Mouse (Mus musculus) lung, embryonic 16.5 days (tissue): ENCODE measurements around the gene Map4k2. TPM values are rescaled to one million over a fixed set of nuclear protein-coding genes. Genes with fewer than 3 reads are reported as not detected.

Experiments used
- ATAC-seq: fragments of 200-750 bp; cut with Nextera tagmentation; 2 replicates; pipeline ENCODE4 v1.8.0; 2017; ENCODE audit warnings: low read depth, mild to moderate bottlenecking, moderate library complexity
- H3K27ac ChIP-seq: fragments of 300-500 bp; sonication (generic); 2 replicates; pipeline ENCODE4 v1.5.1; 2014; ENCODE audit warnings: mild to moderate bottlenecking, control low read depth, low read length
- H3K27me3 ChIP-seq: fragments of 300-500 bp; sonication (generic); 2 replicates; pipeline ENCODE4 v1.6.1; 2014; ENCODE audit warnings: low read depth, low read length, mixed read lengths; ENCODE audit not compliant: control insufficient read depth, insufficient read depth
- H3K36me3 ChIP-seq: fragments of 300-500 bp; sonication (generic); 2 replicates; pipeline ENCODE4 v1.6.1; 2014; ENCODE audit warnings: low read length; ENCODE audit not compliant: control insufficient read depth, insufficient read depth
- H3K4me1 ChIP-seq: fragments of 300-500 bp; sonication (generic); replicated peaks from 2 replicates; pipeline ENCODE4 v1.6.1; 2014; ENCODE audit warnings: low read length, mixed read lengths; ENCODE audit not compliant: control insufficient read depth, insufficient read depth
- H3K4me2 ChIP-seq: fragments of 300-500 bp; sonication (generic); 2 replicates; pipeline ENCODE4 v1.6.1; 2014; ENCODE audit warnings: low read depth, low read length, control low read depth
- H3K4me3 ChIP-seq: fragments of 300-500 bp; sonication (generic); 2 replicates; pipeline ENCODE4 v1.5.1; 2014; ENCODE audit warnings: mild to moderate bottlenecking, low read length, control low read depth
- H3K9ac ChIP-seq: fragments of 300-500 bp; sonication (generic); 2 replicates; pipeline ENCODE4 v1.6.1; 2014; ENCODE audit warnings: low read length, control low read depth
- H3K9me3 ChIP-seq: fragments of 300-500 bp; sonication (generic); 2 replicates; pipeline ENCODE4 v1.6.1; 2016; ENCODE audit warnings: low read length; ENCODE audit not compliant: control insufficient read depth
- WGBS: fragments of 180-500 bp; shearing (Covaris S2); extraction: QIAGEN DNeasy Blood & Tissue Kit; methylation state at CpG from one replicate; pipeline ENCODE4 v1.1.7; 2014; 5-methylcytosine and 5-hydroxymethylcytosine counted together
- polyA plus RNA-seq: library from polyadenylated mRNA; unstranded; fragments of >200 nt; fragmentation: Nextera tagmentation; extraction: Ambion mirVana; gene quantifications from 2 replicates; pipeline ENCODE4 v1.2.1, GENCODE M21; 2015

Map4k2 gene
- polyA plus RNA-seq, 1 experiment from 2014 or later, result 24.8 TPM

DNA sequence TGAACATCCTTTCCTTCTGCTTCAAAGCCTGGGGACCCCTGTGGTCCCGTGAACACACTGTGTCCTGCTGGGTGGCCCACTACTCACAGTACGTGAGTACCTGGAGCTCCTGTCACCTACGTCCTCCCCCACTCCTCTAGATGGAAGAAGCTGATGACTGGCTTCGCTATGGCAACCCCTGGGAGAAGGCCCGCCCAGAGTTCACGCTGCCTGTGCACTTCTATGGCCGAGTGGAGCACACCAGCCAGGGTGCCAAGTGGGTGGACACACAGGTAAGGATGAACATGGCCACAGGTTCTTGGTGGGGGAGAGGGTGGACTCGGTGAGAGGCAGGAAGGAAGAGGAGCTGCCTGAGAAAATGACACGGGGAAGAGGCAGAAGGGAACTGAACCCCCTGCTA, 45.3 kb downstream of the Map4k2 start:
- peaks cover 19% of the 10 kb centered on the region for H3K4me1 ChIP-seq

DNA sequence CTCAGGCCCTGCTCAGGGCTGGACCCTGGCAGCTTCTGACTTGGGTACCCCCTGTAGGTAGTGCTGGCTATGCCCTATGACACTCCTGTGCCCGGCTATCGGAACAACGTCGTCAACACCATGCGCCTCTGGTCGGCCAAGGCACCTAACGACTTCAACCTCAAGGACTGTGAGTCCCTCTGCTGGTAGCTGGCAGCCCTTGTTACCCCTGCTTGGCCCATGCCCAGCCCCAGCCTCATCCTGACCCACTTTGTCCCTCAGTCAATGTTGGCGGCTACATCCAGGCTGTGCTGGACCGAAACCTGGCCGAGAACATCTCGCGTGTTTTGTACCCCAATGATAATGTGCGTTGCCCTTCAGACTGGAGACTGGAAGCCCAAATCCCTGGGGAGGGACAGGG, 47.1 kb downstream of the Map4k2 start:
- ATAC-seq, result no peak
- peaks cover 18% of the 10 kb centered on the region for H3K4me1 ChIP-seq
- H3K9ac ChIP-seq, result no peak overlapping the region
- H3K4me3 ChIP-seq, result no peak overlapping the region
- no peaks in the 10 kb centered on the region for H3K27me3 ChIP-seq
- no peak overlapping the region for H3K4me2 ChIP-seq
- no peaks in the 10 kb centered on the region for H3K9me3 ChIP-seq
- H3K27ac ChIP-seq, result no peak overlapping the region
- H3K36me3 ChIP-seq, result no peaks in the 10 kb centered on the region; the same call in 1 of the 2 replicates
- 79% methylated on average over 13 of the region's 13 CpGs for WGBS

More for the DNA sequence above, 45.3 kb downstream of the Map4k2 start:
- H3K4me3 ChIP-seq, result no peak overlapping the region
- H3K36me3 ChIP-seq, result no peaks in the 10 kb centered on the region
- 54% methylated on average over 9 of the region's 9 CpGs for WGBS
- no peaks in the 10 kb centered on the region for H3K27me3 ChIP-seq
- no peak overlapping the region for H3K4me2 ChIP-seq
- ATAC-seq, result no peak
- H3K27ac ChIP-seq, result no peak overlapping the region
- no peak overlapping the region for H3K9ac ChIP-seq
- no peaks in the 10 kb centered on the region for H3K9me3 ChIP-seq

DNA sequence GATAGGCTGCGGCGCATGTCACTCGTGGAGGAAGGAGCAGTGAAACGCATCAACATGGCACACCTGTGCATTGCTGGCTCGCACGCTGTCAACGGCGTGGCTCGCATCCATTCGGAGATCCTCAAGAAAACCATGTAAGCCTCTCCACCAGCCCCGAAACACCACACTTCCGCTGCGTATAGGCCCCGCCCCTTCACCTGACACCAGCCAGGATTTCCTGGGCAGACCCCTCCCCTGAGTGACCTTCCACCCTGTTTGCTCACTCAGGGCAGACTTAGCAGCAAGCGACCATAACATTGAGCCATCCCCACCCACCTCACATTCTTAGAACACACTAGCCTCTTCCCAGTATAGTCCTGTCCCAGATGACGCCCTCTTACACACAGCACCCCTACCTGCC, 48.9 kb downstream of the Map4k2 start:
- peak overlapping the region; percentile 40 for H3K4me3 ChIP-seq
- WGBS, result 8% methylated on average over 16 of the region's 16 CpGs
- peak overlapping the region; percentile 54 for H3K4me2 ChIP-seq
- H3K27me3 ChIP-seq, result no peaks in the 10 kb centered on the region
- peak; percentile 29; the same call in 1 of the 2 replicates for ATAC-seq
- 0 out of 2 replicates have a peak, but pooled peaks cover 2% of the 10 kb centered on the region for H3K4me1 ChIP-seq
- no peaks in the 10 kb centered on the region for H3K9me3 ChIP-seq
- H3K36me3 ChIP-seq, result no peaks in the 10 kb centered on the region; the same call in 1 of the 2 replicates
- no peak overlapping the region for H3K27ac ChIP-seq
- peak overlapping the region; percentile 42; the same call in 1 of the 2 replicates for H3K9ac ChIP-seq

DNA sequence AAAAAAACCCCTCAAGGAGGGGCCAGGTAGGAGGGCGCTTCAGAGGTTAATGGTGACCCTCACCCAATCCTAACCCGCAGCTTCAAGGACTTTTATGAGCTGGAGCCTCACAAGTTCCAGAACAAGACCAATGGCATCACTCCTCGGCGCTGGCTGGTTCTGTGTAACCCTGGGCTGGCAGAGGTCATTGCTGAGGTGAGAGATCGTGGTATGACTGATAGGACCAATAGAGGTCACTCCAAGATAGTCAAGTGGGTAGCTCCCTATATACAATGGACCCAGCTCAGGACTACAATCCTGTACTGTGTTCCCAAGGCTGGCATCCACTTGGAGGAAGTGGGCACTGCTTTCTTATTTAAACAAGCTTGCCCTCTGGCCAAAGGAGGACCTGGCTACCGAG, 49.3 kb downstream of the Map4k2 start:
- no peaks in the 10 kb centered on the region for H3K4me1 ChIP-seq
- H3K27ac ChIP-seq, result no peak overlapping the region
- H3K36me3 ChIP-seq, result no peaks in the 10 kb centered on the region; the same call in 1 of the 2 replicates
- no peak overlapping the region for H3K4me2 ChIP-seq
- H3K9me3 ChIP-seq, result no peaks in the 10 kb centered on the region
- no peak overlapping the region for H3K4me3 ChIP-seq
- no peaks in the 10 kb centered on the region for H3K27me3 ChIP-seq
- ATAC-seq, result no peak
- H3K9ac ChIP-seq, result no peak overlapping the region
- 44% methylated on average over 6 of the region's 6 CpGs for WGBS

DNA sequence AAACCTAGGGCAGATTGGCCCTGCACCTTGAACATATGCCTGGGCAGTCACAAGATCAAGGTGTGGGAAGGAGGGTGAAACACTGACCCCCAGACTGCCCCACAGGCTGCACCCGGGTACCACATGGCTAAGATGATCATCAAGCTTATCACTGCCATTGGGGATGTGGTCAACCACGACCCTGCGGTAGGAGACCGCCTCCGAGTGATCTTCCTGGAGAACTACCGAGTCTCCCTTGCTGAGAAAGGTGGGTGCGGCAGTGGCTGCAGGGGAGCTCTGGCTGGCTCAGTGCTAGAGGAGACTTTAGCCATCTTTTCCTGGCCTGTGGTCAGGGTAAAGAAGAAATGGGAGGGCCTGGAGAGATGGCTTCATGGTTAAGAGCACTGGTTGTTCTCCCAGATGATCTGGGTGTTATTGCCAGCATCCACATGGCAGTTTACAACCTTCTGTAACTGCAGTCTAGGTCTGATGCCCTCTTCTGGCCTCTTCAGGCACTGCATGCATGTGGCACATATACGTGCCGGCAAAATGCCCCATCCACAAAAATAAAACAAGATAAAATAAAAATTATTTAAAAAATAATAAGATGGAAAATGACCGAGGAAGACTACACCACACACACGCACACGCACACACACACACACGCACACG, 51.9 kb downstream of the Map4k2 start:
- Histone ChIP-seq H3K27ac (no peak overlapping the region), H3K4me2 (no peak overlapping the region), H3K4me1 (no peaks in the 10 kb centered on the region), H3K4me3 (no peak overlapping the region), H3K9ac (no peak overlapping the region), H3K27me3 (no peaks in the 10 kb centered on the region), H3K36me3 (no peaks in the 10 kb centered on the region; the same call in 1 of the 2 replicates), H3K9me3 (no peaks in the 10 kb centered on the region)
- ATAC-seq, result no peak
- 87% methylated on average over 14 of the region's 14 CpGs for WGBS

DNA sequence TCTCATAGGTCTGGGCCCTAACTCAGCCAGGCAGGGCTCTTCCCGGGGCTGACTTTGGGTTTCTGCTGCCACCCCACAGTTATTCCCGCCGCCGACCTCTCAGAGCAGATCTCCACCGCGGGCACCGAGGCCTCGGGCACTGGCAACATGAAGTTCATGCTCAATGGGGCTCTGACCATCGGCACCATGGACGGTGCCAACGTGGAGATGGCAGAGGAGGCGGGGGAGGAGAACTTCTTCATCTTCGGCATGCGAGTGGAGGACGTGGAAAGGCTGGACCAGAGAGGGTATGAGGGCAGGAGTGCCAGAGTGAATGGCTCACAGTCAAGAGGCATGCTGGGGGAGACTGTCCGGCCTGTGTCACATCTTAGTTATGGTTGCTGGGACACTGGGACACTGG, 52.7 kb downstream of the Map4k2 start:
- H3K4me3 ChIP-seq, result no peak overlapping the region
- H3K9me3 ChIP-seq, result no peaks in the 10 kb centered on the region
- no peak for ATAC-seq
- H3K27me3 ChIP-seq, result no peaks in the 10 kb centered on the region
- 84% methylated on average over 16 of the region's 16 CpGs for WGBS
- H3K4me1 ChIP-seq, result no peaks in the 10 kb centered on the region
- no peak overlapping the region for H3K27ac ChIP-seq
- H3K36me3 ChIP-seq, result no peaks in the 10 kb centered on the region; the same call in 1 of the 2 replicates
- H3K4me2 ChIP-seq, result no peak overlapping the region
- no peak overlapping the region for H3K9ac ChIP-seq

DNA sequence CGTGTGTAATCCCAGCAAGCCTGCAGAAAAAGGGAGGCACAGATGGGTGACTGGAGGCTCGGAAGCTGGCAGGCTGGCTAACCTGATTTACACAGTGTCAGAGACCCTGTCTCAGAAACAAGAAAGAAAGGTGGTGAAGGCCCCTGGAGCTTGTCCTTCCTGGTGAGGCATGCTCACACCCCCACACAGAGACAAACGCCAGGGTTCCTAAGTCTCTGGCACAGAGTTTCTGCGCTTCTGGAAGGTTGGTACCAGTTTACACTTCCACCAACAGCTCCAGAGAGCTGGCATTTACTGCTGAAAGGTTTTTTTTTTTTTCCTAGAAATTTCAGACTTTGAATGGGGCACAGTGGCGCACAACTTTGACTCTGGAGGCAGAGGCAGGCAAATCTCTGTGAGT, 55.3 kb downstream of the Map4k2 start:
- Histone ChIP-seq H3K9me3 (no peaks in the 10 kb centered on the region), H3K27me3 (peaks cover 4% of the 10 kb centered on the region), H3K36me3 (no peaks in the 10 kb centered on the region; the same call in 1 of the 2 replicates), H3K9ac (no peak overlapping the region), H3K4me1 (peaks cover 17% of the 10 kb centered on the region), H3K4me3 (no peak overlapping the region), H3K27ac (no peak overlapping the region), H3K4me2 (no peak overlapping the region)
- no peak for ATAC-seq
- WGBS, result 84% methylated on average over 5 of the region's 5 CpGs

DNA sequence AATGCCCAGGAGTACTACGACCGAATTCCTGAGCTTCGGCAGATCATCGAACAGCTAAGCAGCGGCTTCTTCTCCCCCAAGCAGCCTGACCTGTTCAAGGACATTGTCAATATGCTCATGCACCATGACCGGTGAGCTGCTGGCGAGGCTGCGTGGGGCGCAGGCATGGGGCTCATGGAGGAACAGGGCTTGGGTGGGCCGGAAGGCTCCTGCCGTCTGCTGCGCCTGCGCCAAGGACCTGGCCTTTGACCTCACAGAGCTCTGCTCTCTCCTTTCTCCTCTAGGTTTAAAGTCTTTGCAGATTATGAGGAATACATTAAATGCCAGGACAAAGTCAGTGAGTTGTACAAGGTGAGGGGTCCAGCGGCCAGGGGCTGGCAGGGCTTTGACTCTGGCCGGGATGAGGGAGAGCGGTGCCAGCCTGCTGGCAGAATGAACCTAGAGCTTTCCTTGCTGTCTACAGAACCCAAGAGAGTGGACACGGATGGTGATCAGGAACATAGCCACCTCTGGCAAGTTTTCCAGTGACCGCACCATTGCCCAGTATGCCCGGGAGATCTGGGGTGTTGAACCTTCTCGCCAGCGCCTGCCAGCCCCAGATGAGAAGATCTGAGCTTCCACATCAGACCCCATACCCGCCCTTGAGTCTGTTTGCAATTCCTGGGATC, 56.8 kb downstream of the Map4k2 start:
- H3K36me3 ChIP-seq, result no peaks in the 10 kb centered on the region; the same call in 1 of the 2 replicates
- no peak overlapping the region for H3K4me3 ChIP-seq
- H3K4me1 ChIP-seq, result peaks cover 26% of the 10 kb centered on the region
- ATAC-seq, result no peak
- no peaks in the 10 kb centered on the region for H3K9me3 ChIP-seq
- H3K9ac ChIP-seq, result no peak overlapping the region
- H3K27ac ChIP-seq, result no peak overlapping the region
- no peak overlapping the region for H3K4me2 ChIP-seq
- WGBS, result 80% methylated on average over 22 of the region's 22 CpGs
- H3K27me3 ChIP-seq, result peaks cover 9% of the 10 kb centered on the region

DNA sequence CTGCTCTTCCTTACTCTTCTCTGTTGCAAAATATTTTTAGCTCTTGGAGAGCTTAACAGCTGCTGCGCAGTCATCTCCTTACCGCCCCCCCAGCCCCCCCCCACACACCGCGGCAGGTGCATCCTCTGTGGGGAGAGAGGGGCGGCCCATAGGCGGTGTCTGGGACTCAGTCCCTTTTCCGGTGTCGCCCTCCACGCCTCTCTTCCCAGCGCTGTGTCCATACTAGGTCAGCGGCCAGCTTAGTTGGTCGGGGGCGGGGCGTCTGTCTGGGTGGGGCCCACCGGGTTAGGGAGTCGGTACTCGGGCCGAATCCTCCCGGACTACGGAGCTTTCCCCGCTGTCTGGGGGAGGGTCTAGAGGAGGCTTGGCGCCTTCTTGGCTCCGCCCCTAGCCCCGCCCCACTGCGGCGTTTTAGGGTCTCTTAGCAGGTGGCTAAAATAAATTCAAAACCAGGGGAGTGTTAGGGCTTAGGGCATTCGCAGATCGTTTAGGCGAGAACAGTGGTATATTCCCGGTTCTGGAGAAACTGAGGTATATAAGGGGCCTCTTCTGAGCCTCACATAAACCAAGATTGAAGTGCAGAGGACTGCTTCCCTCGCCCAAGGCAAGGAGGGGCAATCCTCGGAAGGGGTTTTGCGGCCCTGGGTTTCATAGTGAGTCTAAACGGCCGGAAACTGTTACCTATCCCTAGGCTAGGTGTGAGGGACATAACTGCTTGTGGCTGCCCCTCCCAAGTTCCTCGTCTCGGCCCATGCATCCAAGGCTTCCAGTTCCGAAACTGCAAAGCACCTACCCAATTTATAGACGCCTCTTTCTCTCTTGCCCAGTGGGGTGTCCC, 57.7 kb downstream of the Map4k2 start:
- Histone ChIP-seq H3K27ac (peak overlapping the region; percentile 74), H3K4me3 (peak overlapping the region; percentile 73), H3K4me2 (peak overlapping the region; percentile 100), H3K27me3 (peaks cover 12% of the 10 kb centered on the region), H3K9me3 (no peaks in the 10 kb centered on the region), H3K4me1 (peaks cover 26% of the 10 kb centered on the region), H3K36me3 (no peaks in the 10 kb centered on the region), H3K9ac (peak overlapping the region; percentile 73)
- peak; percentile 44 for ATAC-seq
- WGBS, result under 1% methylated on average over 39 of the region's 39 CpGs
